Mouse (Mus musculus): ENCODE results near the gene Nav2. TPM values are rescaled to one million over a fixed set of nuclear protein-coding genes. Genes with fewer than 3 reads are reported as not detected.

The Nav2 gene
- total and polyA plus RNA-seq, 3 experiments: under 0.01 TPM; not detected in 2

DNA sequence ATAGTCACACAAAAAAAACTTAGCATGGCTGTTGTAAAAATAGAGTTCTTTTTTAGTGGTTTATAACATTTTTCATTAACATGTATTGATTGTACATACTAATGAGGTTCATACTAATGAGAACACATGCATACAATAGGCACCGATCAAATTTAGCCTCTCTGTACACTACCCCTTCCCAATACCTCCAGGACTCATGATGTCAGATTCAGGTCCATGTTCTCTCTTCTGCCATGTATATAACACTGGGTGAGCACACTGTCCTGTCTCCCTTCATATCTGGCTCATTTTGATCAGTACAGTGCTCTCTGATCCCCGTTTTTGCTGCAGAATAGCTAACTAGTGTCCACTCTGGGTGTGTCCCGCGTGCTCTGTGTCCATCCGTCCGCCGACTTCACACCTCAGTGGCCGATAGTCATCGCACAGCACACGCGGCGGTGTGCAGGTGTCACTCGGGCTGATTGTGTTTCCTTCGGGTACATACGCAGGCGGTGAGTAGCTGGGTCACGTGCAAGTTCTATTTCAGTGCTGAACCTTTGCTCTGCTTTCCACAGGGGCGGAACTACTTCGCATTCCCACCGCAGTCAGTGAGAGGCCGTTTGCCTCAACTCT is 268.2 kb downstream of the Nav2 start:
- no peaks in the 10 kb centered on the region for H3K9me3 ChIP-seq (replicated peaks; ENCODE audit: low read length)
- in situ Hi-C loops (cut with MboI; ENCODE audit: low pct_ligation_motif_present, low pct_unique_long_range_greater_than_20kb, low sequenced_read_pairs): no loop called here
- H3K79me2 ChIP-seq (replicated peaks; ENCODE audit: control insufficient read depth, extremely low read depth, insufficient read depth, poor library complexity, severe bottlenecking): no peaks in the 10 kb centered on the region
- dilution Hi-C loops (cut with MboI; ENCODE audit: extremely low pct_ligation_motif_present, extremely low pct_unique_long_range_greater_than_20kb, low sequenced_read_pairs): no loop called here
- H3K4me2 ChIP-seq (ENCODE audit: insufficient read depth, low read depth, poor library complexity, severe bottlenecking): no peak overlapping the region
- no peak overlapping the region for H3K9ac ChIP-seq (ENCODE audit: insufficient read depth, low read depth)
- TF ChIP-seq MAX (IDR thresholded peaks at IDR 0.05; ENCODE audit: low read length) (no peak), PAX5 (IDR thresholded peaks at IDR 0.05; ENCODE audit: low read length) (no peak), GABPA (IDR thresholded peaks at IDR 0.05; ENCODE audit: insufficient replicate concordance, low read depth, low read length) (no peak), CHD2 (IDR thresholded peaks at IDR 0.05; ENCODE audit: low read length) (no peak), JUND (conservative IDR thresholded peaks at IDR 0.05; ENCODE audit: low read depth, low read length) (no peak), NRF1 (IDR thresholded peaks at IDR 0.05; ENCODE audit: low read depth, low read length) (no peak), NELFE (IDR thresholded peaks at IDR 0.05; ENCODE audit: low read depth, low read length) (no peak), MXI1 (IDR thresholded peaks at IDR 0.05; ENCODE audit: low read depth, low read length) (no peak), E2F4 (IDR thresholded peaks at IDR 0.05; ENCODE audit: insufficient replicate concordance, low read depth, low read length) (no peak), BHLHE40 (IDR thresholded peaks at IDR 0.05; ENCODE audit: low read depth, low read length) (no peak), IRF4 (IDR thresholded peaks at IDR 0.05; ENCODE audit: low read depth, low read length) (no peak)
- H3K36me3 ChIP-seq (replicated peaks in 1 of 2; ENCODE audit: control insufficient read depth in 1 of 2, insufficient read depth in 1 of 2, low read length in 1 of 2): no peaks in the 10 kb centered on the region
- no peak overlapping the region for H3K4me3 ChIP-seq (replicated peaks in 1 of 3; ENCODE audit: low read depth in 2 of 3, low read length in 2 of 3, poor library complexity in 1 of 3)
- H3K27me3 ChIP-seq (replicated peaks): peaks cover 81% of the 10 kb centered on the region
- no peak for DNase-seq (ENCODE audit: extremely low read depth)
- no peak overlapping the region for H3K27ac ChIP-seq (ENCODE audit: insufficient read depth, low read depth)
- no peaks in the 10 kb centered on the region for H3K4me1 ChIP-seq (ENCODE audit: control insufficient read depth in 1 of 2, insufficient read depth in 2 of 2)

- H3K4me2 ChIP-seq (ENCODE audit: insufficient read depth, low read depth, poor library complexity, severe bottlenecking): no peak overlapping the region
- H3K27me3 ChIP-seq (replicated peaks): peaks cover 80% of the 10 kb centered on the region
- in situ Hi-C loops (cut with MboI; ENCODE audit: low pct_ligation_motif_present, low pct_unique_long_range_greater_than_20kb, low sequenced_read_pairs): no loop called here
- no peaks in the 10 kb centered on the region for H3K4me1 ChIP-seq (ENCODE audit: control insufficient read depth in 1 of 2, insufficient read depth in 2 of 2)
- TF ChIP-seq TCF12 (IDR thresholded peaks at IDR 0.05; ENCODE audit: low read depth, low read length): no peak
- TF ChIP-seq HCFC1 (IDR thresholded peaks at IDR 0.05; ENCODE audit: low read depth, low read length): no peak
- peak; percentile 88 for TF ChIP-seq MAFK (IDR thresholded peaks at IDR 0.05; ENCODE audit: insufficient replicate concordance, low read length)
- no peak for TF ChIP-seq USF2 (conservative IDR thresholded peaks at IDR 0.05; ENCODE audit: low read depth, low read length)
- no peak for TF ChIP-seq IRF4 (IDR thresholded peaks at IDR 0.05; ENCODE audit: low read depth, low read length)
- no peak overlapping the region for H3K4me3 ChIP-seq (replicated peaks in 1 of 3; ENCODE audit: low read depth in 2 of 3, low read length in 2 of 3, poor library complexity in 1 of 3)
- H3K9ac ChIP-seq (ENCODE audit: insufficient read depth, low read depth): no peak overlapping the region
- H3K27ac ChIP-seq (ENCODE audit: insufficient read depth, low read depth): no peak overlapping the region
- H3K36me3 ChIP-seq (replicated peaks in 1 of 2; ENCODE audit: control insufficient read depth in 1 of 2, insufficient read depth in 1 of 2, low read length in 1 of 2): no peaks in the 10 kb centered on the region
- no peak for DNase-seq (ENCODE audit: extremely low read depth)
- dilution Hi-C loops (cut with MboI; ENCODE audit: extremely low pct_ligation_motif_present, extremely low pct_unique_long_range_greater_than_20kb, low sequenced_read_pairs): no loop called here
- H3K9me3 ChIP-seq (replicated peaks; ENCODE audit: low read length): no peaks in the 10 kb centered on the region
- no peaks in the 10 kb centered on the region for H3K79me2 ChIP-seq (replicated peaks; ENCODE audit: control insufficient read depth, extremely low read depth, insufficient read depth, poor library complexity, severe bottlenecking)
Measured at GRCm38 (mm10) chr7:49178217-49178616, 269.7 kb downstream of the Nav2 start.
